Mouse (Mus musculus): ENCODE results near the gene Art4.

GRCm38 (mm10) chr6:136898954-136899353 lies 41.4 kb upstream of the Art4 start:
- no peak for TF ChIP-seq CTCF (IDR thresholded peaks at IDR 0.05; ENCODE audit: low read depth)
- TF ChIP-seq EP300 (IDR thresholded peaks at IDR 0.05; ENCODE audit: low read depth) = no peak
